Mouse (Mus musculus) forebrain, embryonic 12.5 days (tissue): ENCODE measurements around the gene Cap1. TPM values are rescaled to one million over a fixed set of nuclear protein-coding genes. Genes with fewer than 3 reads are reported as not detected.

ENCODE experiments used
- ATAC-seq: fragments of 200-750 bp; cut with Nextera tagmentation; 2 replicates; pipeline ENCODE4 v1.8.0; 2017; ENCODE audit warnings: moderate TSS enrichment; ENCODE audit not compliant: low FRiP score
- H3K27ac ChIP-seq: fragments of 300-500 bp; sonication (generic); 2 replicates; pipeline ENCODE4 v1.5.1; 2016; ENCODE audit warnings: mild to moderate bottlenecking
- H3K27me3 ChIP-seq: fragments of 300-500 bp; sonication (generic); 2 replicates; pipeline ENCODE4 v1.6.1; 2016; ENCODE audit warnings: mild to moderate bottlenecking
- H3K36me3 ChIP-seq: fragments of 300-500 bp; sonication (generic); replicated peaks from 2 replicates; pipeline ENCODE4 v1.6.1; 2016; ENCODE audit warnings: mild to moderate bottlenecking
- H3K4me1 ChIP-seq: fragments of 300-500 bp; sonication (generic); 2 replicates; pipeline ENCODE4 v1.6.1; 2016
- H3K4me2 ChIP-seq: fragments of 300-500 bp; sonication (generic); 2 replicates; pipeline ENCODE4 v1.6.1; 2016; ENCODE audit warnings: mild to moderate bottlenecking, moderate library complexity
- H3K4me3 ChIP-seq: fragments of 300-500 bp; sonication (generic); replicated peaks from 2 replicates; pipeline ENCODE4 v1.5.1; 2016; ENCODE audit warnings: mild to moderate bottlenecking
- H3K9ac ChIP-seq: fragments of 300-500 bp; sonication (generic); 2 replicates; pipeline ENCODE4 v1.6.1; 2016; ENCODE audit warnings: mild to moderate bottlenecking
- H3K9me3 ChIP-seq: fragments of 300-500 bp; sonication (generic); 2 replicates; pipeline ENCODE4 v1.6.1; 2016
- WGBS: fragments of 180-500 bp; shearing (Covaris S2); methylation state at CpG from one replicate; pipeline ENCODE4 v1.1.7; 2016; 5-methylcytosine and 5-hydroxymethylcytosine counted together
- polyA plus RNA-seq: library from polyadenylated mRNA; unstranded; fragments of >200 nt; fragmentation: Nextera tagmentation; extraction: Ambion mirVana; gene quantifications from 2 replicates; pipeline ENCODE4 v1.2.1, GENCODE M21; 2016

Cap1 gene
- polyA plus RNA-seq, 1 experiment from 2014 or later, result 28.1 TPM

DNA sequence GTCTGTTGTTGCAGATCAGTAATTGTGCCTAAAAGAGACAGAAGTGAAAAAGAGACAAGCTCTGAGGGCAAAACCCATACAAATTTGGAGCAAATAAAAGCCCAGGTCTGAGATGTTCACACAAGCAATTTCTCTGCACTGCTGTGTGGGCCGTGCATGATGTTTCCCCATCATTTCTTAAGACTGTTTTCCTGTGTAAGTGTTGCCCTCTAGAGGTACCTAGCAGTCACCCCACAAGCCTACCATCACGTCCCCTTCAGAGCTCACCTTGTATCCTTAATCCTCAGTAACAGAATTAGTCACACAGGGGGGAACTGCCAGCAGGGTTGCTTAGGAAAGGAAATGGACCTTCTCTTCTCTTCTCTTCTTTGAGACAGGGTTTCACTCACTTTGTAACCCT lies 27.9 kb downstream of the Cap1 start:
- Histone ChIP-seq H3K27ac (no peak overlapping the region), H3K36me3 (peaks cover 86% of the 10 kb centered on the region), H3K9me3 (no peaks in the 10 kb centered on the region), H3K4me3 (no peak overlapping the region), H3K9ac (no peak overlapping the region), H3K4me2 (no peak overlapping the region), H3K27me3 (no peaks in the 10 kb centered on the region), H3K4me1 (no peaks in the 10 kb centered on the region)
- WGBS, result 31% methylated on average over 2 of the region's 2 CpGs
- no peak for ATAC-seq

DNA sequence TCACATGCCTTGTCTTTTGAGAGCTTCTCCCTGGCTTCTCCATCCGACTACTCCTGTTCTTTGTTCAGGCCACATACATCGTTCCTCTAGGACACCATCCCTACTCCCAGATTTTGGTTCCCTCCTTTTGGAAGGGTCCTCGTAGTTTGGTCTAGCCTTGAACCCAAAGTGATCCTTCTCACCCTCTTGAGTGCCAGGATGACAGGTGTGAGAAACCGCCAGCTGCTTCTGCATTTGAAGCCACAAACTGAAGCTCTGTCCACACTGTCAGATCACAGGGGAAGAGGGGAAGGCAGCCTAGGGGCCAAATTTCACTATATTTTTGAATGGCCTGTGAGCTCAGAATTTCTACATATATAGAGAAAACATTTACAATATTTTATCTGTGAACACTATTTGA lies 31.1 kb downstream of the Cap1 start:
- ATAC-seq, result no peak
- H3K9ac ChIP-seq, result no peak overlapping the region
- H3K4me2 ChIP-seq, result no peak overlapping the region
- no peaks in the 10 kb centered on the region for H3K9me3 ChIP-seq
- H3K27ac ChIP-seq, result no peak overlapping the region
- no peak overlapping the region for H3K4me3 ChIP-seq
- no peaks in the 10 kb centered on the region for H3K4me1 ChIP-seq
- no peaks in the 10 kb centered on the region for H3K27me3 ChIP-seq
- peaks cover 88% of the 10 kb centered on the region for H3K36me3 ChIP-seq
- 89% methylated on average over 4 of the region's 4 CpGs for WGBS

DNA sequence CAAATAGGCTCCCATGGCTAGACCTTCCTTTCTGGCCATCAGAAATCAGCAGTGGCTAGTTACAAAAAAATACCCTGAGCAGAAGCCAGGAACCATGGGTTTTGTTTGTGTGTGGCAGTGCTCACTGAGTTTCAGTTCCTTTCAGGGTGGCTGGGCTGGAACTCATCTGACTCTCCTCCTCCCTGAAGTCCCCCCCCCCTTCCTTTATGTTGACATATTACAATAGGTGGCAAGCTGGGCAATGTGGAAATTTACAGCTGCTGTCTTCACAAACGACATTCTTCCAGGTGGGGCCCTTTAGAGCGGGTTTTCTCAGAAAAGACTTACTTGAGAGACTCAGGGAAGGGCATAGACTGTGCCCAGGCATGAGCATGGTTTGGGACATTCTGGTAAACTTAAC lies 32.2 kb downstream of the Cap1 start:
- WGBS, result 71% methylated on average over 2 of the region's 2 CpGs

DNA sequence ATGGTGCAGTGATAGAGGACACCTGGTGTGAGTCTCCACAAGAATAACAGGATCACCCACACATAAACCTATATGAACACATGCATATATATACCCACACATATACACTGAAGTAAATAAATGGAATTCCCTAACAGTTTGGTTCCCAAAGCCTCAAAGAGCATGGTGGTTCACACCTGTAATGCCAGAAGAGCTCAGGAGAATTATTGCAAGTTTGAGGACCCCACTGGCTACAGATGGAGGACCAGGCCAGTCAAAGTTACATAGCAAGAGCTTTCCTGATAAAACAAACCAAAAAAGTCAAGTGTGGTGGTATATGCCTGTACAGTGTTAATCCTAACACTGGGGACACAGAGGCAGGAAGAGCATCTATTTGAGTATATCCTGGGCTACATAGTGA lies 34.3 kb downstream of the Cap1 start:
- Histone ChIP-seq H3K9me3 (no peaks in the 10 kb centered on the region), H3K4me1 (no peaks in the 10 kb centered on the region), H3K27ac (no peak overlapping the region), H3K4me3 (no peak overlapping the region), H3K9ac (no peak overlapping the region), H3K4me2 (no peak overlapping the region), H3K36me3 (peaks cover 90% of the 10 kb centered on the region), H3K27me3 (no peaks in the 10 kb centered on the region)
- ATAC-seq, result no peak

More for the DNA sequence above, 32.2 kb downstream of the Cap1 start:
- ATAC-seq, result no peak
- no peak overlapping the region for H3K27ac ChIP-seq
- H3K4me1 ChIP-seq, result no peaks in the 10 kb centered on the region
- no peak overlapping the region for H3K4me3 ChIP-seq
- peaks cover 89% of the 10 kb centered on the region for H3K36me3 ChIP-seq
- H3K9ac ChIP-seq, result no peak overlapping the region
- H3K27me3 ChIP-seq, result no peaks in the 10 kb centered on the region
- no peak overlapping the region for H3K4me2 ChIP-seq
- no peaks in the 10 kb centered on the region for H3K9me3 ChIP-seq

DNA sequence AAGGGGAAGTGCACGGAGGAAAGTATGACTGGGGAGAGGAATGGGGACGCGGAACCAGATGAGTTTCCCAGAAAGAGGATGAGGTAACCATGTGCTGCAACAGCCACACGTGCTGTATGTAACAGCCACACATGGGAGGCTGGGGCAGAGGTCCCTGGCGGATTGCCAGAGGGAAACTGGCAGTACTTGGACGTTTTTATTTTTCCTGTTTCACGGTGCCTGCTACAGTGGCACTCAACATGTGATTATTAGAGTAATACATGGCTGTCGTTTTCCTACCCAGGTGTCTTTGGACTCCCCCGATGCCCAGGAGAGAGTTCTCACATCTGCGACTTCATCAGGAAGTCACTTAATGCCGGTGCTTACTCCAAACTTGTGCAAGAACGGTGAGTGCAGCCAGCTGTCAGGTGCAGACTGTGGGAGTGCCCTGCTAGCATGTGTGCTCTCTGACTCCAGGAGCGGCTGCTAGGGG lies 37.7 kb downstream of the Cap1 start:
- H3K36me3 ChIP-seq, result peaks cover 82% of the 10 kb centered on the region
- no peak for ATAC-seq

DNA sequence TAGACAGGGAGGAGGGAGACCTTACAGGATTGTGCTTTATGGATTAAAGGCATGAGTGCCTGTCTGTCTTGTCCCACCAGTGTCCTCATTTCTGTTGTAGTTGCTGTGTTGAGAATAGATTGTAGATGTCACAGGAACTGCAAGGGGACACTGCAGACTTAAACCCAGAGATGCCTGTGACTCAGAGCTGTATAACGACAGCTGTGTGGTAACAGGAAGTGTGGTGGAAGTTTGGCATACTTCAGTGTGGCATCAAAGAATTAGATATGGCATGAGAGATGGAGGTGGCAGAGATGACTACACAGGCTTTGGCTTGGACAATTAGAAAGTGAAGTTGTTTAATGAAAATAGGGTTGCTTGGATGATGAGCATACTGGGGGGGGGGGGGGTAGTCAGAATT lies 47.4 kb downstream of the Cap1 start:
- H3K27me3 ChIP-seq, result no peaks in the 10 kb centered on the region
- no peak overlapping the region for H3K27ac ChIP-seq
- H3K9me3 ChIP-seq, result no peaks in the 10 kb centered on the region
- peaks cover 31% of the 10 kb centered on the region for H3K4me1 ChIP-seq
- ATAC-seq, result no peak
- H3K4me2 ChIP-seq, result no peak overlapping the region
- H3K36me3 ChIP-seq, result peaks cover 8% of the 10 kb centered on the region
- 87% methylated on average over 1 of the region's 1 CpGs for WGBS
- H3K4me3 ChIP-seq, result no peak overlapping the region
- H3K9ac ChIP-seq, result no peak overlapping the region

More for the DNA sequence above, 37.7 kb downstream of the Cap1 start:
- Histone ChIP-seq H3K9ac (no peak overlapping the region), H3K4me3 (no peak overlapping the region), H3K27me3 (no peaks in the 10 kb centered on the region), H3K27ac (no peak overlapping the region), H3K9me3 (no peaks in the 10 kb centered on the region), H3K4me1 (no peaks in the 10 kb centered on the region), H3K4me2 (no peak overlapping the region)
- 88% methylated on average over 13 of the region's 13 CpGs for WGBS

DNA sequence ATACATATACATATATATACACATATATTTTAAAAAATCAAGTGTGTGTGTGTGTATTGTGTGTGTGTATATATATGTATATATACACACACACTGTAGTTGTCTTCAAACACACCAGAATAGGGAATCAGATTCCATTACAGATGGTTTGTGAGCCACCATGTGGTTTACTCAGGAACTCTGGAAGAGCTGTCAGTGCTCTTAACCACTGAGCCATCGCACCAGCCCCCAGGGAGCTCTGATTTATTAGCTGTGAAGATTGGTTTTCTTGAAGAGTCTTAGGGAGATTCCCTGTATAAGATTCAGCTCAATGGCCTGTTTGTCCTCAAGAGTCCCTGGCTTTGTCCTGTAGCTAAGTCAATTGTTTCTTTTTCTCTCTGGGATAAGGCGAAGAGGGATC lies 47.9 kb downstream of the Cap1 start:
- H3K36me3 ChIP-seq, result peaks cover 8% of the 10 kb centered on the region
- no peak overlapping the region for H3K4me2 ChIP-seq
- WGBS, result 79% methylated on average over 2 of the region's 2 CpGs
- H3K9ac ChIP-seq, result no peak overlapping the region
- H3K27me3 ChIP-seq, result no peaks in the 10 kb centered on the region
- H3K9me3 ChIP-seq, result no peaks in the 10 kb centered on the region
- H3K4me1 ChIP-seq, result peaks cover 31% of the 10 kb centered on the region
- H3K27ac ChIP-seq, result no peak overlapping the region
- H3K4me3 ChIP-seq, result no peak overlapping the region
- ATAC-seq, result no peak

DNA sequence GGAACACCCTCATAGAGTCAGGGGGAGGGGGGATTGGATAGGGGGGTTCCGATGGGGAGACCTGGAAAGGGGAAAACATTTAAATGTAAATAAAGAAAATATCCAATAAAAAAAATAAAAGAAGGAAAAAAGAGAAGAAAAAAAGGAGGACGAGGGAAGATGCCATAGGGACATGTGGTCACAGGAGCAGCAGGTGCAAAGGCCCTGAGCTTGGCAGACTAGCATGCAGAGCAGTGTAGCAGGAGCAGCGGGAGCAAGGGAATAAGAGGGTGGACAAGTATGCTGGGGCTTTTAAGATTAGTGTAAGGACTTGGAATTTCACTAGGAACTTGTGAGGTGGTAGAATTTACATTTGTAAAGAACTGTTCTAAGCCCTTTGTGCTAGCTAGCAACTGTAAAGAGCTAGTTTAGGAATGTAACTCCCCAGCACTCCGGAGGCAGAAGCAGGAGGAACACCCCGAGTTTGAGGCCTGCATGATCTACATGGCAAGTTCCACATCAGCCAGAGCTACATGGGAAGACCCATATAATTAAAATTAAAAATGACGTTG lies 48.6 kb downstream of the Cap1 start:
- 76% methylated on average over 6 of the region's 6 CpGs for WGBS
- Histone ChIP-seq H3K4me1 (peaks cover 37% of the 10 kb centered on the region), H3K27me3 (no peaks in the 10 kb centered on the region), H3K9me3 (no peaks in the 10 kb centered on the region), H3K4me2 (peak overlapping the region; percentile 78), H3K4me3 (peak overlapping the region; percentile 64; the same call in 1 of the 2 replicates), H3K9ac (no peak overlapping the region), H3K36me3 (peaks cover 8% of the 10 kb centered on the region), H3K27ac (no peak overlapping the region)
- ATAC-seq, result no peak

DNA sequence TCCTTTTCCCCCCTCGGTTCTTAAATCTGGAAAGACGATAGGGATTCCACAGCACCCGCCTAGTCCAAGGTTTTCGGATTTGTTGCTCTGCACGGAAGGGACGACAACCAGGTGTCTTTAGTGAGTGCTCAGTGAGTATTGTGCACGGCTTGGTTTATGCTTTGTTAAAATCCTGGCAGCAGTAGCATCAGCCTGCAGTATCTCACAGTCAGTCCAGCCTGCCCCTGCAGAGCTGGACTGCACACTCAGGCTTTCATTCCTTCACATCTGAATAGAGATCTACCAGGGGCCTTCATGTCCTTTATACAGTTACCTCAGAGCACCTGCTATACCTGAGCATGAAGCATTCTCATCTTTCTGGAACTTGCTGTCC lies 49.5 kb downstream of the Cap1 start:
- Histone ChIP-seq H3K27me3 (no peaks in the 10 kb centered on the region), H3K9ac (peak overlapping the region; percentile 62), H3K4me1 (peaks cover 46% of the 10 kb centered on the region), H3K36me3 (no peaks in the 10 kb centered on the region; the same call in 1 of the 2 replicates), H3K4me3 (peak overlapping the region; percentile 64), H3K9me3 (no peaks in the 10 kb centered on the region), H3K27ac (0 out of 2 replicates have a peak overlapping the region, but pooled peaks have one; percentile 81), H3K4me2 (peak overlapping the region; percentile 78)
- no peak; the same call in 1 of the 2 replicates for ATAC-seq
- 0% methylated on average over 7 of the region's 7 CpGs for WGBS

DNA sequence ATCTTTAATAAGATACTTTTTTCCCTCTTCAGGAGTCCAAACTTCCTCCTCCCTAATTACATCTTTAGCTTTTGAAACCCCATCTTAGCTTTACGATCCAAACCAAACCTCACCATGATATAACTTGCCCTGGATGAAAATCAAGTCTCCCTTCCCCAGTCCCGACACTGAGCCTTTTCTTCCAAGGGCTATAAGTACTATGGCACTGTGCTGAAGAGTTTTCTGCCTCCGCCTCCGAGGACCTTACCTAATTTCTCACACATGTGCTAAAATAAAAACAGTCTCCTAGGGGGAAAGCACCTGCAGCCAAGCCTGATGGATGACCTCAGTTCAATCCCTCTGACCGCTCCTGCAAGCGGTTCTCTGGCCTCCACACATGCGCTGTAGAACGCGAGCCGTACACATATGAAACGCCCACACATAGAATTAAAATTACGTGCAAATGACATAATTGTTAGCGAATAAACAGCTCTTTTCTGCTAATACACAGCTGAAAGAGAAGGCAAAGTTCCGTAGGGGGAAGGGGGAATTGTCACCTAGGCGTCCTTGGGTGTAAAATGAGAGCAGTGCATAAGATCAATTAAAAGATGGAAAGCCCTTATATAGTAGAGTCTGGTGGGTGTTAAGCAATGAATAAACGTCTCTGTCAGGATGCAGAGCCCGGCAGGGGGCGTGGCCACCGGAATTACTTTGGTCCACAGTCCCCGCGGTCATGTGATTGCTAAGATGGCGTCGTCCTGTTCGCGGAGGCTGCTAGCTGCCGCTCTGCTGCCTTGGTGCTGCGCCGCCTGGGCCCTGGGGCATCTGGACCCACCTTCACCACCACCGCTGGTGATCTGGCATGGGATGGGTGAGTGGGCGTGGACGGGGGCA lies 50.1 kb downstream of the Cap1 start, which contains the start of gene Ppt1:
Gene Ppt1, plus strand, starts transcription at position 713 of the 873 bp plus-strand sequence.
- H3K9ac ChIP-seq, result peak within 1 kb of the TSS; percentile 62
- ATAC-seq, result peak; percentile 88
- H3K36me3 ChIP-seq, result no peaks in the 10 kb centered on the region
- WGBS, result 3% methylated on average over 31 of the region's 31 CpGs
- peak within 1 kb of the TSS; percentile 81 for H3K27ac ChIP-seq
- no peaks in the 10 kb centered on the region for H3K9me3 ChIP-seq
- H3K4me3 ChIP-seq, result peak within 1 kb of the TSS; percentile 64
- H3K4me1 ChIP-seq, result peaks cover 50% of the 10 kb centered on the region
- peak within 1 kb of the TSS; percentile 78 for H3K4me2 ChIP-seq
- H3K27me3 ChIP-seq, result no peaks in the 10 kb centered on the region

DNA sequence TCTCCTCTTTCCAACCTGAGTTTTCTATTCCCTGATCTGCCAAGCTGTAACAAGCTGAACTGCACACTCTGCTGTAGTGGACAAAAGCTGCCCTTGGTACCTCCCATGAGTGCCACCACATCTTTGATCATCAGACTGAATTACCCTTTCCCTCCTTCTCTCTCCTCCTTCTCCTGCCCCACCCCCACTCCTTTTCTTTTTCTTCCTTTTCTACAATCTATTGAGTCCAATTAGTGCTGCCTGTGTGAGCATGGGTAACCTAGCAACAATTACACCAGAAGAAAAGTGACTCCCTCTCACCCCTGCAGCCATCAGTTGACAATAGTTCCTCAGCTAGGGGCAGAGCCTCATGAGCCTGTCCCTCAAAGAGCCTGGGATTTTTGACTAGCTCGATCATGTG lies 54.0 kb downstream of the Cap1 start:
- peaks cover 36% of the 10 kb centered on the region for H3K4me1 ChIP-seq
- H3K9me3 ChIP-seq, result no peaks in the 10 kb centered on the region
- ATAC-seq, result peak; percentile 77
- no peaks in the 10 kb centered on the region for H3K36me3 ChIP-seq
- WGBS, result 12% methylated on average over 1 of the region's 1 CpGs
- H3K9ac ChIP-seq, result no peak overlapping the region
- peak overlapping the region; percentile 85 for H3K27ac ChIP-seq
- H3K27me3 ChIP-seq, result no peaks in the 10 kb centered on the region
- 0 out of 2 replicates have a peak overlapping the region, but pooled peaks have one; percentile 4 for H3K4me2 ChIP-seq
- no peak overlapping the region for H3K4me3 ChIP-seq

DNA sequence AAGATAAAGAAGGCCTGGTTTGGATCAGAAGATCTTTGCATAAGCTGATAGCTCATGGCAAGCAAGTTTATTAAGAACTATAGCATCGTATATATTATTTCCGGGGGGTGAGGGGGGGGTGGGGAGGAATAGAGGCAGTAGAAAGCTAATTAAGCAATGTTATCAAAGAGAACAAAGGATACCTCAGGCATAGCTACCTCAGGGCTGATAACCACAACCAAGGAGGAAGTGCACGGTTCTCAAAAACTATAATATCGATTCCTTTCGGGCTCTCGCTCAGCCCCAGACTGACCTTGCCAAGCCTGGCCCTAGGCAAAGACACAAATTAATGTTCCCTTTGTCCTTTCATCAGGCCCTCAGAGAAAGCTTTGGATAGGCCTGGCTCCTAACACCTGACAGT lies 56.5 kb downstream of the Cap1 start:
- H3K9me3 ChIP-seq, result no peaks in the 10 kb centered on the region
- WGBS, result 94% methylated on average over 6 of the region's 6 CpGs
- no peak for ATAC-seq
- peaks cover 19% of the 10 kb centered on the region for H3K4me1 ChIP-seq
- no peak overlapping the region for H3K4me3 ChIP-seq
- no peaks in the 10 kb centered on the region for H3K27me3 ChIP-seq
- no peak overlapping the region for H3K4me2 ChIP-seq
- no peak overlapping the region for H3K9ac ChIP-seq
- H3K27ac ChIP-seq, result no peak overlapping the region
- no peaks in the 10 kb centered on the region for H3K36me3 ChIP-seq

DNA sequence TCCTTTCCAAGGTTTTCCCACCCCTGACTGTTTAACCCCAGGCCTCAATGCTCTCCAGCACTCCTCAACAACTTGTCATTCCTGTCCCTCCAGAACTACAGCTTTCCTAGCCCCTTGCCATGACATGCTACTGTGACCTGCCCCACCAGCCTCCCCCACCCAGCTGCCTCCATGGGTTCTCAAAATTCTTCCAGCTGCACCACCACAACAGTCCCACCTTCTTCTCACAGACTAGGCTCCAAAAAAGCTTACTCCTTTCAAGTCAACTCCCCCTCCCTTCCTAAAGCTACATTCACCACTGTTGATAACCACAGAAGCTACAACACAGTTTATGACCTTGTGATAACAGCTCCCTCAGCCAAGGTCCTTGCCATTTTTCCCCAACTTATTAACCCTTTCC lies 58.2 kb downstream of the Cap1 start:
- no peak overlapping the region for H3K4me2 ChIP-seq
- H3K27me3 ChIP-seq, result no peaks in the 10 kb centered on the region
- H3K36me3 ChIP-seq, result no peaks in the 10 kb centered on the region
- H3K27ac ChIP-seq, result no peak overlapping the region
- H3K9ac ChIP-seq, result no peak overlapping the region
- peaks cover 17% of the 10 kb centered on the region for H3K4me1 ChIP-seq
- no peaks in the 10 kb centered on the region for H3K9me3 ChIP-seq
- ATAC-seq, result no peak
- H3K4me3 ChIP-seq, result no peak overlapping the region
